In the genomic region with DNA sequence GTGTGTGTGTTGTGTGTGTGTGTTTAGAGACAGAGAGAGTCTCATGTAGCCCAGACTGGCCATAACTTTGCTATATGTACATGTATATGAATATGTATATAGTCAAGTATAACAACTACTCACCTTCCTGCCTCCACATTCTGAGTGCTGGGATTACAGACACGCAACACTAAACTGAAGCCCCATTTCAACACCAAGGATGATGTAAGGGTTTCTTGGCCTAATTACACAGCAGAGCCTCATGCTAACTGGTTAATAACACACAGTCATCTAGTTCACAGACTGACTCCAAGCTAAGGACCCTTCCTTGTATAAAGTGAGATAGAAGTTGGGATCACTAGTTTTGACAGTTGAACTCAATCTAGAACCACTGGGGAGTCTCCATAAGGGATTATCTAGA, we compare ENCODE assay signal across 29 mouse cellular contexts. TPM values are rescaled to one million over a fixed set of nuclear protein-coding genes. Genes with fewer than 3 reads are reported as not detected.
DNase-seq lines count a peak whose midpoint lies in the region; ATAC-seq and TF ChIP-seq lines count a peak whose summit lies in the region.
"Had no signal": no experiment of that assay in that cellular context is flagged by ENCODE, and none has a peak within 500 bp of the region (broad histone marks: within the 10 kb centered on the region; RNA-seq: fewer than 3 reads in every experiment).

No protein-coding gene starts in this region.

- TF ChIP-seq EP300 in liver, postnatal 0 days (IDR thresholded peaks at IDR 0.05; ENCODE audit: low read depth): no peak

- H3K4me1 ChIP-seq in liver, postnatal 0 days (ENCODE audit: insufficient read depth): peaks cover 34% of the 10 kb centered on the region
- H3K4me1 ChIP-seq in liver, embryonic 11.5 days (replicated peaks; ENCODE audit: control insufficient read depth, insufficient read depth, low read length): peaks cover 11% of the 10 kb centered on the region; the same call in 1 of the 2 replicates
- H3K4me1 ChIP-seq in limb, embryonic 10.5 days: peaks cover 18% of the 10 kb centered on the region

- H3K36me3 ChIP-seq in liver, postnatal 0 days (replicated peaks; ENCODE audit: insufficient read depth, low read length): no peaks in the 10 kb centered on the region
- no peaks in the 10 kb centered on the region for H3K36me3 ChIP-seq in liver, embryonic 11.5 days (ENCODE audit: control insufficient read depth, insufficient read depth, low read length)
- H3K36me3 ChIP-seq in limb, embryonic 10.5 days: peaks cover 4% of the 10 kb centered on the region; the same call in 1 of the 2 replicates
- H3K36me3 ChIP-seq: embryonic facial prominence, embryonic 13.5 days; embryonic facial prominence, embryonic 15.5 days; forebrain, embryonic 15.5 days had no signal

- 0 out of 2 replicates have a peak overlapping the region, but pooled peaks have one; percentile 51 for H3K27ac ChIP-seq in liver, postnatal 0 days (ENCODE audit: low read depth)
- H3K27ac ChIP-seq in liver, embryonic 11.5 days (ENCODE audit: low read depth, low read length): no peak overlapping the region
- H3K27ac ChIP-seq in limb, embryonic 10.5 days: no peak overlapping the region
- H3K27ac ChIP-seq: embryonic facial prominence, embryonic 13.5 days; embryonic facial prominence, embryonic 15.5 days; forebrain, embryonic 13.5 days; forebrain, embryonic 15.5 days had no signal

- H3K27me3 ChIP-seq in liver, postnatal 0 days (ENCODE audit: insufficient read depth, low read length): no peaks in the 10 kb centered on the region
- no peaks in the 10 kb centered on the region for H3K27me3 ChIP-seq in liver, embryonic 11.5 days (replicated peaks; ENCODE audit: control insufficient read depth, insufficient read depth, low read length)
- no peaks in the 10 kb centered on the region for H3K27me3 ChIP-seq in limb, embryonic 10.5 days (ENCODE audit: low read depth, poor library complexity, severe bottlenecking)
- H3K27me3 ChIP-seq: CH12.LX; embryonic facial prominence, embryonic 13.5 days; embryonic facial prominence, embryonic 15.5 days; forebrain, embryonic 13.5 days; forebrain, embryonic 15.5 days; Patski had no signal

- H3K9ac ChIP-seq in liver, postnatal 0 days (replicated peaks): no peak overlapping the region
- no peak overlapping the region for H3K9ac ChIP-seq in liver, embryonic 11.5 days (ENCODE audit: low read depth, low read length)
- H3K9ac ChIP-seq: embryonic facial prominence, embryonic 13.5 days; embryonic facial prominence, embryonic 15.5 days; forebrain, embryonic 13.5 days; forebrain, embryonic 15.5 days; forebrain, postnatal 0 days had no signal

- H3K4me3 ChIP-seq in liver, postnatal 0 days (ENCODE audit: low read depth, low read length): no peak overlapping the region
- H3K4me3 ChIP-seq in liver, embryonic 11.5 days (ENCODE audit: low read depth, low read length): no peak overlapping the region
- no peak overlapping the region for H3K4me3 ChIP-seq in limb, embryonic 10.5 days
- H3K4me3 ChIP-seq: embryonic facial prominence, embryonic 13.5 days; embryonic facial prominence, embryonic 15.5 days; erythroblast, embryonic 14.5 days; forebrain, embryonic 13.5 days; forebrain, embryonic 15.5 days had no signal

- no peak overlapping the region for H3K4me2 ChIP-seq in liver, postnatal 0 days (ENCODE audit: low read depth, low read length)
- no peak overlapping the region for H3K4me2 ChIP-seq in liver, embryonic 11.5 days
- H3K4me2 ChIP-seq: embryonic facial prominence, embryonic 13.5 days; embryonic facial prominence, embryonic 15.5 days; forebrain, embryonic 13.5 days; forebrain, embryonic 15.5 days had no signal

- peak; percentile 37 for DNase-seq in heart, adult 11 months
- DNase-seq in heart, adult 9 months (ENCODE audit: low spot score in 2 of 2): no peak
- no peak for DNase-seq in liver, postnatal 0 days
- DNase-seq in liver, embryonic 11.5 days (ENCODE audit: low spot score): no peak
- peak; percentile 64 for DNase-seq in adipocyte (ENCODE audit: low spot score)
- no peak for DNase-seq in limb, embryonic 10.5 days (ENCODE audit: low spot score)
- DNase-seq in thymus, postnatal 14 days: no peak
- DNase-seq: adrenal gland, adult 2 months; adrenal gland, postnatal 10 days; adrenal gland, postnatal 25 days; B cell, adult 2 months; cerebellum, adult 11 months; cerebellum, adult 18-20 months; cerebellum, adult 8-10 months; cerebellum, adult 9-11 months; cerebellum, postnatal 14 days; cerebellum, postnatal 36 days; embryo, embryonic 11 days; forebrain, postnatal 0 days had no signal

- no peak for ATAC-seq in liver, postnatal 0 days
- ATAC-seq in liver, embryonic 11.5 days (replicated peaks; ENCODE audit: low FRiP score): no peak
- ATAC-seq: activated CD4-positive, CD25-positive, alpha-beta regulatory T cell, adult 4 months; CD4-positive, CD25-positive, alpha-beta regulatory T cell, adult 4 months; forebrain, embryonic 13.5 days; forebrain, embryonic 15.5 days; forebrain, postnatal 0 days; Patski had no signal

- H3K9me3 ChIP-seq in liver, postnatal 0 days (ENCODE audit: low read length): no peaks in the 10 kb centered on the region
- no peaks in the 10 kb centered on the region for H3K9me3 ChIP-seq in liver, embryonic 11.5 days (ENCODE audit: control insufficient read depth, low read length)
- no peaks in the 10 kb centered on the region for H3K9me3 ChIP-seq in limb, embryonic 10.5 days (replicated peaks)
- H3K9me3 ChIP-seq: embryonic facial prominence, embryonic 13.5 days; embryonic facial prominence, embryonic 15.5 days; forebrain, embryonic 13.5 days; forebrain, embryonic 15.5 days; G1E had no signal

- 50% methylated on average over 1 of the region's 1 CpGs for WGBS in liver, postnatal 0 days (ENCODE audit: insufficient replicate concordance)
- WGBS in liver, embryonic 11.5 days: 87% methylated on average over 1 of the region's 1 CpGs
- WGBS in limb, embryonic 10.5 days: 94% methylated on average over 1 of the region's 1 CpGs

- TF ChIP-seq CTCF in liver, postnatal 0 days (IDR thresholded peaks at IDR 0.05; ENCODE audit: low read depth): no peak

RNA-seq across cellular contexts. Expression of a gene that starts 3.9 kb away (rescaled TPM):
- polyA plus RNA-seq in liver, postnatal 0 days (2015; fragmentation: Nextera tagmentation; extraction: Ambion mirVana): 15.2 and 19.6 TPM in 2 replicates
- 9.4 and 10.8 TPM in 2 replicates for polyA plus RNA-seq in liver, embryonic 11.5 days (2014; fragmentation: Nextera tagmentation; extraction: Ambion mirVana)
- 12.6 and 13.4 TPM in 2 replicates for polyA plus RNA-seq in limb, embryonic 10.5 days (2016; fragmentation: Nextera tagmentation; extraction: Ambion mirVana)

RNA-seq across cellular contexts. Expression of a gene that starts 35.4 kb away (rescaled TPM):
- polyA plus RNA-seq in liver, postnatal 0 days (2015; fragmentation: Nextera tagmentation; extraction: Ambion mirVana): 36.1 and 42.3 TPM in 2 replicates
- 173 and 204 TPM in 2 replicates for polyA plus RNA-seq in liver, embryonic 11.5 days (2014; fragmentation: Nextera tagmentation; extraction: Ambion mirVana)
- polyA plus RNA-seq in limb, embryonic 10.5 days (2016; fragmentation: Nextera tagmentation; extraction: Ambion mirVana): 195 and 217 TPM in 2 replicates

Comparison
In these comparisons a context has a peak if more than half of its experiments do, and no peak if none do; other contexts are left out.
1. DNase-seq: peak in heart, adult 11 months (single experiment) and adipocyte (single experiment); none in heart, adult 9 months (0 of 2), liver, postnatal 0 days (single experiment), liver, embryonic 11.5 days (single experiment), limb, embryonic 10.5 days (single experiment) and thymus, postnatal 14 days (single experiment).